Mouse (Mus musculus) kidney, embryonic 15.5 days (tissue): ENCODE results near the gene Kcnk3. TPM values are rescaled to one million over a fixed set of nuclear protein-coding genes. Genes with fewer than 3 reads are reported as not detected.

Experiments
- ATAC-seq: fragments of 200-750 bp; cut with Nextera tagmentation; replicated peaks from 2 replicates; pipeline ENCODE4 v1.8.0; 2017; ENCODE audit warnings: moderate TSS enrichment; ENCODE audit not compliant: low FRiP score
- H3K27ac ChIP-seq: fragments of 300-500 bp; sonication (generic); 2 replicates; pipeline ENCODE4 v1.5.1; 2015; ENCODE audit warnings: mild to moderate bottlenecking, inconsistent platforms
- H3K27me3 ChIP-seq: fragments of 300-500 bp; sonication (generic); 2 replicates; pipeline ENCODE4 v1.6.1; 2015; ENCODE audit warnings: inconsistent platforms
- H3K36me3 ChIP-seq: fragments of 300-500 bp; sonication (generic); 2 replicates; pipeline ENCODE4 v1.6.1; 2015; ENCODE audit warnings: inconsistent platforms
- H3K4me1 ChIP-seq: fragments of 300-500 bp; sonication (generic); 2 replicates; pipeline ENCODE4 v1.6.1; 2015; ENCODE audit warnings: inconsistent platforms
- H3K4me2 ChIP-seq: fragments of 300-500 bp; sonication (generic); 2 replicates; pipeline ENCODE4 v1.6.1; 2015; ENCODE audit warnings: moderate library complexity, mild to moderate bottlenecking, inconsistent platforms
- H3K4me3 ChIP-seq: fragments of 300-500 bp; sonication (generic); replicated peaks from 2 replicates; pipeline ENCODE4 v1.5.1; 2015; ENCODE audit warnings: mild to moderate bottlenecking, inconsistent platforms
- H3K9ac ChIP-seq: fragments of 300-500 bp; sonication (generic); 2 replicates; pipeline ENCODE4 v1.6.1; 2015; ENCODE audit warnings: mild to moderate bottlenecking, inconsistent platforms
- H3K9me3 ChIP-seq: fragments of 300-500 bp; sonication (generic); replicated peaks from 2 replicates; pipeline ENCODE4 v1.6.1; 2016; ENCODE audit warnings: inconsistent platforms
- WGBS: fragments of 180-500 bp; shearing (Covaris S2); methylation state at CpG from one replicate; pipeline ENCODE4 v1.1.7; 2015; ENCODE audit warnings: mixed read lengths; 5-methylcytosine and 5-hydroxymethylcytosine counted together
- polyA plus RNA-seq: library from polyadenylated mRNA; unstranded; fragments of >200 nt; fragmentation: Nextera tagmentation; extraction: Ambion mirVana; gene quantifications from 2 replicates; pipeline ENCODE4 v1.2.1, GENCODE M21; 2015

Gene Kcnk3
- 2.7 and 8.0 TPM in 2 replicates for polyA plus RNA-seq

DNA sequence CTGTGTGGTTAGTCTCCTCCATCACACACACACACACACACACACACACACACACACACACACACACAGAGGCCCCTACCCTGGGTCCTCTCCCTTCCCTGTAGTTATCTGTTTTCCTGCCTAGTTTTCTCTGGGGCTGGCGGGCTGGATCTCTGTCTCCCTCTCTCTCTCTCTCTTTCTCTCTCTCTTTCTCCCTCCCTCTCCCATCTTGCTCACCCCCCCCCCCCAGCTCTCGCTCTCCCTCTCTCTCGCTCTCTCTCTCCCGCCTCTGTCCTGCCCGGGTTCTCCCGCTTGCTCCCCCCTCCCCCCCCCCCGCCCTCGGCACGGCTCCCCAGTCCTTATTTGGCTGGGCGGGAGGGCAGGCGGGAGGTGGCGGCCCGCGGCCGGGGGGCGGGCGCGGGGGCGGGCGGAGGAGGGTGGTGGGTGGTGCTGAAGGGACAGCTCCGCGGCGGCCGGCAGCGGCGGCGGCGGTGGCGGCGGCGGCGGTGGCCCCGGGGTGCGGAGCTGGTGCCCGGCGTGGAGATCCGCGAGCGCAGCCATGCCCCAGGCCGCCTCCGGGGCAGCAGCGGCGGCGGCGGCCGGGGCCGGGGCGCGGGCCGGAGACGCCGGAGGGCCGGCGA lies at the start of gene Kcnk3:
Kcnk3 (plus strand) TSS at position 490 of the 620 bp plus-strand sequence.
- Histone ChIP-seq H3K9ac (0 out of 2 replicates have a peak within 1 kb of the TSS, but pooled peaks have one; percentile 17), H3K27ac (no peak within 1 kb of the TSS), H3K4me2 (peak within 1 kb of the TSS; percentile 91), H3K9me3 (no peaks in the 10 kb centered on the region), H3K27me3 (peaks cover 74% of the 10 kb centered on the region), H3K36me3 (no peaks in the 10 kb centered on the region), H3K4me1 (peaks cover 20% of the 10 kb centered on the region), H3K4me3 (peak within 1 kb of the TSS; percentile 47)
- 1% methylated on average over 23 of the region's 54 CpGs for WGBS
- peak; percentile 64 for ATAC-seq

DNA sequence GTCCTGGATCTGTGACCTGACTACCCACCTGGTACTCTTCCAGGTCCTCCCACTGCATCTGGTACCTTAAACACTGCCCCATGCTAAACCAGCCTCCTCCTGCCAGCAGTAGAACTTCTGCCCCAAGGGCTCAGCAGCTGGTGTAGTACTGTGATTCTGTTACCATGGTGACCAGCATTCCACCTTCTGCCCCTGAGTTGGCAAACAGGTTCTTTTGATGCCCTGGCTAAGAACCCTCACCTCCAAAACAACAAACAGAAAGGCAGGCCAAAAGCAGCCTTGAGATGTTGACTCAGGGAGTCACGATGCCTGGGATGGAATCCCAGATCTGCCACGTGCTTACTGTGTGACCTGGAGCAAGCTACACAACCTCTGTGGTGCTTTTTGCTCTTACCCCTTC lies 42.3 kb upstream of the Kcnk3 start, which contains the start of gene Cib4:
Cib4 (minus strand) TSS at position 139 of the 400 bp plus-strand sequence.
- ATAC-seq, result no peak
- Histone ChIP-seq H3K36me3 (no peaks in the 10 kb centered on the region), H3K27ac (no peak within 1 kb of the TSS), H3K27me3 (no peaks in the 10 kb centered on the region), H3K4me3 (no peak within 1 kb of the TSS), H3K9ac (no peak within 1 kb of the TSS), H3K4me1 (no peaks in the 10 kb centered on the region), H3K4me2 (no peak within 1 kb of the TSS), H3K9me3 (no peaks in the 10 kb centered on the region)
- 40% methylated on average over 2 of the region's 2 CpGs for WGBS

DNA sequence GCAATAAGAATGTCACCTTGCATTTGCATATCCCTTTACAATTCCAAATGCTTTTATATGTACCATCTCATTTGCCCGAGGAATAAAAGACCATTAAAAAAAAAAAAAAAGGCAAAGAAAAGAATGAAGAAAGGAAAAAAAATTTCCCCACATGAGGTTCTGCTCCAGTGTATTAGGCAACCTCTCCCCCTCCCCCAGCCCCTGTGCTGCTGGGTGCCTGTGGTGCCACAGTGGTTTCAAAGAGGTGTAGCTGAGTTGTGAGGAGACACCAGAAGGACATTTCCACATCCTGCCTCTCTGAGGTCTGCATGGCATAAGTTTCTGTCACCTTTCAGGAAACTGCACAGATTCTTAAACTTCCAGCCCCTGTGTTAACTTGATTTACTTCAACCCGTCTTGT lies 39.3 kb upstream of the Kcnk3 start:
- Histone ChIP-seq H3K27ac (no peak overlapping the region), H3K4me3 (no peak overlapping the region), H3K36me3 (no peaks in the 10 kb centered on the region), H3K9ac (no peak overlapping the region), H3K27me3 (no peaks in the 10 kb centered on the region), H3K4me1 (no peaks in the 10 kb centered on the region), H3K4me2 (no peak overlapping the region), H3K9me3 (no peaks in the 10 kb centered on the region)
- ATAC-seq, result no peak
- WGBS, result 45% methylated on average over 2 of the region's 2 CpGs

DNA sequence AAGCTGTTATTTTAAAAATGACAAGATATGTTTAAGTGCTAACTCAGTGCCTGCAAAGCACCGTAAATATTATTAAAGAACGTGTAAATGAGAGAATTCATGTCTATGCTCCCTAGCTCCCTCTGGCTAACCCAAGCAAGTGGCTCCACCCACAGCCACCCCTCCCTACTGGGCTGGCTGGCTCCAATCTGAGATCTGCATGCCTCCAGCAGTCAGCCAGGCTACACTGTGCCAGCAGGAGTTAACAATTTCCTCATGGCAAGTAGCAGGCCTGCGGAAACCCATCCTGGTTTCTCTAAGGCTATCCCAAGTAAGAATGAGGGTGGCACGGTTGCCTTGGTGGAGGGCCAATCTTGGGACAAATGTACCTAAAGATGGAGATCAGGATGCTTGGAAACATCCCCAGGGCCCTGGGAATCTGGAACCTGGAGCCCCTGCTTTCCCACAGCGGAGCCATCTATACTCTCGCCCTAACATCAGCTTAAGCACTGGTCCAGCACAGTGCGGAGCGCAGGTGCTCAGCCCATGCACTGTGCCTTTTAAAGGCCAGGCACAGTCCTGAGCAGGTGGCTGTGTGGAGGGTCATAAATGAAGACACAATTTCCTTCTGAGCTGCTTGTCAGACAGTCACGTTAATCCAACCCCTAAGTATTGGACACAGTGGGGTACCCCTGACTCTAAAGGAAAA lies 37.5 kb upstream of the Kcnk3 start:
- ATAC-seq, result no peak
- Histone ChIP-seq H3K9me3 (no peaks in the 10 kb centered on the region), H3K27ac (no peak overlapping the region), H3K27me3 (no peaks in the 10 kb centered on the region), H3K36me3 (no peaks in the 10 kb centered on the region), H3K4me2 (no peak overlapping the region), H3K4me3 (no peak overlapping the region), H3K9ac (no peak overlapping the region), H3K4me1 (no peaks in the 10 kb centered on the region)
- WGBS, result 63% methylated on average over 9 of the region's 9 CpGs

DNA sequence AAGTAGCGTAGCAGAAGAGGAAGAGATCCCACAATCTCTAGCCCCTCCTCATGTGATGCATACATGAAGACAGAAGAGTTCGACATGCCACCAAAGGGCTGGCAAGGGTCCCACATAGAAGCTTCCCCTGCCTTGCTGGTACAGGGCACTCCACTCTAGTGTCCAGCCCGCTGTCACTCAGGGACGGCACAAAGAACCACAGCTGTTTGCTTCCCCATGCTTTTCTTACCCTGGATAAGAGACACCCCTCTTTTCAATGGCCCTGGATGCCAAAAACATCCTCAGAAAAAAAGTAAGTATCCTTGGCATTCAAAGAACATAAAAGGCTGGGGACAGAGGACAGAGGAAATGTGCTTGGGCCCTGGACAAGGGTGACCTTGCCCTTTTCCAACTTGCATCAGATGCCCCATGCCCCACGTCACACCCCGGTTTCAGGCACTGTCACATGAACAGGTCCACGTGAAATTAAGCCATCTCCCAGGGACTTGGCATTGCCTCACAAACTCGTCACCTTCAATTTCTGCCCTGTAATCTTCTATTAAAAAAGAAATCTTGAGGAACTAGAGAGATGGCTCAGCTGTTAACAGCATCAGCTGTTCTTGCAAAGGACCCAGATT lies 36.8 kb upstream of the Kcnk3 start:
- no peak overlapping the region for H3K9ac ChIP-seq
- no peak for ATAC-seq
- no peaks in the 10 kb centered on the region for H3K27me3 ChIP-seq
- H3K36me3 ChIP-seq, result no peaks in the 10 kb centered on the region
- 86% methylated on average over 8 of the region's 8 CpGs for WGBS
- no peak overlapping the region for H3K27ac ChIP-seq
- no peaks in the 10 kb centered on the region for H3K9me3 ChIP-seq
- H3K4me3 ChIP-seq, result no peak overlapping the region
- no peak overlapping the region for H3K4me2 ChIP-seq
- H3K4me1 ChIP-seq, result no peaks in the 10 kb centered on the region

DNA sequence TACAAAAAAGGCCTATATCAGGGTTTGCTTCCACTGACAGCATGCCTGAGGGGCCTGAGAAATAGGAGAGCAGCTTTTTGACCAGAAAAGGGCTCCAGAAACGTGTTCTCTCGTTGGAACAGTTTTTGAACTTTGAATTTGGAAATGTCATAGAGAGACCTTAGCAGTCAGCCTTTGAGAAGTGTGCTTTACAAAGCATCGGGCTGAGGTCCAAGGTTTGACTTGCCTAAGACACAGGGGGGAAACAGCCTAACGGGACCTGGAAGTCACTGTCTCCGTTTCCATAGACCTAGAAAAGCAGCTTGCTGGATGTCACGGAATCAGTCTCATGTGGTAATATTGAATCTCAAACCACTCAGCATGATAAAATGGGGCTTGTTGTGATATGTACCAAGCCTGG lies 36.0 kb upstream of the Kcnk3 start:
- ATAC-seq, result no peak
- H3K9me3 ChIP-seq, result no peaks in the 10 kb centered on the region
- H3K4me3 ChIP-seq, result no peak overlapping the region
- no peak overlapping the region for H3K4me2 ChIP-seq
- no peaks in the 10 kb centered on the region for H3K4me1 ChIP-seq
- 85% methylated on average over 6 of the region's 6 CpGs for WGBS
- no peak overlapping the region for H3K27ac ChIP-seq
- no peaks in the 10 kb centered on the region for H3K27me3 ChIP-seq
- no peak overlapping the region for H3K9ac ChIP-seq
- no peaks in the 10 kb centered on the region for H3K36me3 ChIP-seq

DNA sequence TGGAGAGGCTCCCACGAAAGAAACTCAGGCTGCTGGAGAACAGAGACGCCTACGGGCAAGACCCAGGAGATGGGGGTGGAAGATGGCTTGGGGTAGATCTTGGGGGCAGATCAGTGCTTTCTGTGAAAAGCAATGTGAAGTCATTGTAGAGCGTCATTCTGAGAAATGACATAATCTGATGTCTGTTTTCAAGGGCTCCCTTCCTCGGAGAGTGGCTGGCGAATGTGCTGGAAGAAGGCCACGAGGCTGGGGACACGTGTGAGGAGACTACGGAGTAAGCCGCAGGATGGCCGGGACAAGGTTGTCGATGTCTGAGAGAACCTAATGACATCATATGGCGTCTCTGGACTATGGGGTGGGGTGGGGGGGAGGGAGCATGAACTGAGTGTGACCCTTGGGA lies 34.0 kb upstream of the Kcnk3 start:
- Histone ChIP-seq H3K4me1 (no peaks in the 10 kb centered on the region), H3K9me3 (no peaks in the 10 kb centered on the region), H3K4me3 (no peak overlapping the region), H3K9ac (no peak overlapping the region), H3K27me3 (no peaks in the 10 kb centered on the region), H3K27ac (no peak overlapping the region), H3K36me3 (no peaks in the 10 kb centered on the region), H3K4me2 (no peak overlapping the region)
- 90% methylated on average over 13 of the region's 13 CpGs for WGBS
- ATAC-seq, result no peak

DNA sequence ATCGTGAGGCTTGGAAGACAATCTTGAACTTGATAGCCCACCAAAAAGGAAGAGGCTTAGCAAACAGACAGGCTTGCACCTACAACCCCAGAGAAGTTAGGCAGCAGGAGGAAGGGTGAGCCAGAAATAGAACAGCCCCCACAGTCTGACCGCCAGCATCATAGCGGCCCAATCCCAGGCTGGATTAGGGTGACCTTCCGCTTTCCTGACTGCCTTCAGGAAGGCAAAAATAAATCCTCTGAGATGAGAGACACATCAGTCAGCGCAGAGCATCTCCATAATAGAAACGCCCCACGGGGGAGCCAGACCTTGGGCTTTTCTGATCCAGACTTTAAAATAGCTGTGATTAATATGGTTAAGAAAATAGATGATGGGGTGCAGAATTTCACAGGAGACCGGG lies 33.0 kb upstream of the Kcnk3 start:
- ATAC-seq, result no peak
- H3K27me3 ChIP-seq, result no peaks in the 10 kb centered on the region
- no peak overlapping the region for H3K4me3 ChIP-seq
- no peak overlapping the region for H3K4me2 ChIP-seq
- 76% methylated on average over 8 of the region's 8 CpGs for WGBS
- H3K36me3 ChIP-seq, result no peaks in the 10 kb centered on the region
- no peaks in the 10 kb centered on the region for H3K9me3 ChIP-seq
- H3K4me1 ChIP-seq, result no peaks in the 10 kb centered on the region
- H3K27ac ChIP-seq, result no peak overlapping the region
- no peak overlapping the region for H3K9ac ChIP-seq

DNA sequence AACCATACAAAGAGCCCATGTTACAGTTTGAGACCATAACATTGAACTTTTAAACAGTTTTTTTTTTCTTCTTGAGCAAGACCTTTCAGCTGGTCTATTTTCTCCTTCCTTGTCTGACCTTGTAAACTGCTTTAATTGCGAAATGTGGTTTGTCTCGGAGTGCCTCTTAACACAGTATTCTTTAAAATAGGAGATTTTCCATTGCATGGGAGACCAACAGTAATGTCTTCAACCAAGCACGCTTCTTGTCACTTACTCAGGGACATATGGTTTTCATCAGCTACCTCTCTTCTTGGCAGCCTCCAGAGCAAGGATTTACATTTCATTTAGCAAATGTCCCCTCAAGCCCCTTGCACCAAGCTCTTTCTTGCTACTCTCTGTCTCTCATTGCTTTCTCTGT lies 31.7 kb upstream of the Kcnk3 start:
- 79% methylated on average over 3 of the region's 3 CpGs for WGBS
- no peak for ATAC-seq
- H3K36me3 ChIP-seq, result no peaks in the 10 kb centered on the region
- H3K27me3 ChIP-seq, result no peaks in the 10 kb centered on the region
- H3K4me3 ChIP-seq, result no peak overlapping the region
- no peak overlapping the region for H3K27ac ChIP-seq
- H3K9ac ChIP-seq, result no peak overlapping the region
- no peak overlapping the region for H3K4me2 ChIP-seq
- no peaks in the 10 kb centered on the region for H3K9me3 ChIP-seq
- no peaks in the 10 kb centered on the region for H3K4me1 ChIP-seq

DNA sequence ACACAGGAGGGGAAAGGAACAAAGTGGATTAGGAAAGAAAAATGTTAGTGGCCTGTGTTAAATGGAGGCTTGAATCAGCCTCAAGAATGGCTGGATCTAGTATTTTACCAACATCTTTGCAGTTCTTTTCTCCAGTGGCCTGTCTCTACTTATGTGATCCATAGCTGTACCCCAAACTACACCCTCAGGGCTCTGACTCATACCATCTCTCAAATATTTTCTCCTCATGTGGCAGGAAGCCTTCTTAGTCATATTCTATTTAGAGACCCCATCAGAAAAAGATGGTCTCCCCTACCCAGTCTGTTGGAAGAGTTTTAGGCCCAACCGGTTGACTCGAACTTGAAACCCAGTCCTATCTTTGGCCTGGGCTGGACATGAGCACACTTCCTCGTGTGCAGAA lies 28.5 kb upstream of the Kcnk3 start:
- no peak for ATAC-seq
- 84% methylated on average over 3 of the region's 3 CpGs for WGBS

DNA sequence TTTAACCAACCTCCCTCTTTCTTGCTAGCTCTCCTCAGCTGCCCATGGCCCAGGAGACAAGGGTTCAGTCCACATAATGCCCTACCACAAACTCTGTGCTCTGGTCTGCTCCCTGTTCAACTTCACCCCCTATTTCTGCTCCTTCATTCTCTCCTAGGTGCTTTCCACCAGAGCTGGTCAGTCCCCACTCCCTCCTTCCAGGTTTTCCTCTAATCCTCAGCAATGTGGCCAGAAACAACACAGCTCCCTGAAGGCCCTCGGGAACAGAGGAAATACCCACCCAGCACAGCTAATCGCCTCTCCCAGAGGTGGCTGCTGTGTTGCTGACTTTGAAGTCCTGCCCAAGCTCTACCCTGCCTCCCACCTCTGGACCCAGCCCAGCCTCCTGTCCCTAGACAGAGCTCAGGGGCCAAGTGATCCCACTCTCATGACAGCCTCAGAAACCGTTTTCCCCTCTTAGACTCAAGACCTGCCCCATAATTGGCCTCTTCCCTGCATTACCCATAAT lies 27.9 kb upstream of the Kcnk3 start:
- Histone ChIP-seq H3K4me3 (no peak overlapping the region), H3K36me3 (no peaks in the 10 kb centered on the region), H3K27me3 (no peaks in the 10 kb centered on the region), H3K27ac (no peak overlapping the region), H3K4me1 (no peaks in the 10 kb centered on the region), H3K9me3 (no peaks in the 10 kb centered on the region), H3K4me2 (no peak overlapping the region), H3K9ac (no peak overlapping the region)
- no peak for ATAC-seq
- 18% methylated on average over 3 of the region's 3 CpGs for WGBS

More for the DNA sequence above, 28.5 kb upstream of the Kcnk3 start:
- Histone ChIP-seq H3K4me3 (no peak overlapping the region), H3K27me3 (no peaks in the 10 kb centered on the region), H3K9me3 (no peaks in the 10 kb centered on the region), H3K4me1 (no peaks in the 10 kb centered on the region), H3K9ac (no peak overlapping the region), H3K4me2 (no peak overlapping the region), H3K36me3 (no peaks in the 10 kb centered on the region), H3K27ac (no peak overlapping the region)

DNA sequence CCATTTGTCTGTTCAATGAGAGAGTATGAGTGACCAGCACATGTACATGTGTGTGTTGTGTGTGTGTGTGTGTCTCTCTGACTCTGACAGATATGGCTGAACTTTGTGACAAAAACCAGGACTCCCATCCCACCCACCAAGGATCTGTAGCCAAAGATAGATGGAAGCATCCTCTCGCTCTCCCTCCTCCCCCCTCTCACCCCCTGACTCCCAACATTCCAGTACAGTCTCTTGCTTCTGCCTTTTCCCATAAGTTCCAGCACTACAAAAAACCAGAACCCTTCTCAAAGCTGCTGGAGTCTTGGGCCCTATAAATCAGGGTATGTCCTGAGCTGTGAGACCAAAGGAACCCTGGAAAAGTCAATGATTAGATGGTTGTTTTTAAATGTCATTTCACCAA lies 19.5 kb upstream of the Kcnk3 start:
- WGBS, result 86% methylated on average over 1 of the region's 1 CpGs
- H3K27ac ChIP-seq, result no peak overlapping the region
- ATAC-seq, result no peak

More for the DNA sequence above, 19.5 kb upstream of the Kcnk3 start:
- Histone ChIP-seq H3K27me3 (no peaks in the 10 kb centered on the region), H3K4me2 (no peak overlapping the region), H3K9ac (no peak overlapping the region), H3K4me1 (no peaks in the 10 kb centered on the region), H3K9me3 (no peaks in the 10 kb centered on the region), H3K36me3 (no peaks in the 10 kb centered on the region), H3K4me3 (no peak overlapping the region)
